ENCODE assay signal across 19 mouse cellular contexts in genomic region chr3:85683618-85684017, GRCm38 (mm10).
"Had no signal": no experiment of that assay in that cellular context is flagged by ENCODE, and none has a peak within 500 bp of the region (broad histone marks: within the 10 kb centered on the region; RNA-seq: fewer than 3 reads in every experiment).

No protein-coding gene starts in this region.

- H3K4me3 ChIP-seq: intestine, embryonic 15.5 days; kidney, embryonic 15.5 days; liver, embryonic 13.5 days; midbrain, embryonic 12.5 days; myocyte; neural tube, embryonic 13.5 days had no signal

- H3K27ac ChIP-seq: intestine, embryonic 15.5 days; kidney, embryonic 15.5 days; liver, embryonic 13.5 days; midbrain, embryonic 12.5 days; neural tube, embryonic 13.5 days; stomach, postnatal 0 days had no signal

- H3K4me1 ChIP-seq: intestine, embryonic 15.5 days; kidney, embryonic 15.5 days; midbrain, embryonic 12.5 days; neural tube, embryonic 13.5 days had no signal

- DNase-seq: kidney, adult 11 months; kidney, adult 8-10 months; kidney, postnatal 10 days; kidney, postnatal 36 days; liver, embryonic 13.5 days; lung, adult 2 months; lung, postnatal 14 days; lung, postnatal 4 days; retina, postnatal 1 day; right cerebral cortex, postnatal 4 days; thymus, adult 2 months; thymus, postnatal 14 days; thymus, postnatal 4 days had no signal
